Mouse (Mus musculus): ENCODE data around the gene Cox6b1. TPM values are rescaled to one million over a fixed set of nuclear protein-coding genes. Genes with fewer than 3 reads are reported as not detected.
A peak's percentile ranks its signal among the peaks of the same experiment; 100 is the strongest.

Cox6b1 gene
- total RNA-seq, 2 experiments from 2014 or later, result 1,322 to 1,882 TPM

- DNase-seq, result no peak
- intact Hi-C loops (cut with DNase I; ENCODE audit: low total_unique reads), result loop anchor here (2.0 to 10.0 kb wide), 2 partner anchors 22 to 264 kb away; partner anchors contain the start of genes Ffar3 and Upk1a
Measured at GRCm38 (mm10) chr7:30590927-30591604, 34.9 kb downstream of the Cox6b1 start.

GRCm38 (mm10) chr7:30589435-30590301, 36.3 kb downstream of the Cox6b1 start:
- intact Hi-C loops (cut with DNase I; ENCODE audit: low total_unique reads), result loop anchor here (2.0 to 10.0 kb wide), 2 partner anchors 23 to 265 kb away; partner anchors contain the start of genes Ffar3 and Upk1a
- peak; percentile 83 for DNase-seq

- peak; percentile 98 for DNase-seq
- intact Hi-C loops (cut with DNase I; ENCODE audit: low total_unique reads), result no loop called here
Measured at GRCm38 (mm10) chr7:30588676-30589434, 37.1 kb downstream of the Cox6b1 start, which contains the start of gene Kmt2b. TSS of gene Kmt2b (minus strand) at chr7:30588726.

- peak; percentile 47 for DNase-seq
- intact Hi-C loops (cut with DNase I; ENCODE audit: low total_unique reads), result no loop called here
Measured at GRCm38 (mm10) chr7:30587842-30588667, 37.9 kb downstream of the Cox6b1 start.

DNA sequence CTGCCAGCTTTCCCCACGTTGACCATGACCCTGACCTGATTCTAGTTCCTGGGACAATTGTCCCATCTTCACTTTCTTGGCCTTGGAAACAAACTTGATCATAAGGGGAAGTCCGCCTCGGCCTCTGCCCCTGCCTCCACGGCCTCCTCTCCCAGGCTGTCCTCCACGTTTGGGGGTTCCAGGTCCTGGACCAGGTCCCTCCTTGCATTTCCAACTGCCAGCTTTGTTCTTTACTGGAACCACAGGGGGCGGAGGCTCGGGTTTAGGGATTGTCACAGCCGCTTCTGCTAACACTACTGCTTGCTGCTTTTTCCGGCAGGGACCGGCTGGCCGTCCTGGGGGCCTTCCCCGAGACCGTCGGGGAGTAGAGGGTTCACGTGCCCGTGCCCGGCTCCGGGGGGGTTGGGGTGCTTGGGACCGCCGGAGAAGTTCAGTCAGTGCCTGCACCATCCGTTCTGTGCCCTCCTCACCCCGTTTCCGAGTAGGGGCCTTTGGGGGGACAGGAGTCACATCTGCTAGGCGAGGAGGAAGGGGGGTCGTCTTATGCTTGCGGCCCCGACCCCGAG, 39.4 kb downstream of the Cox6b1 start:
- DNase-seq, result no peak
- intact Hi-C loops (cut with DNase I; ENCODE audit: low total_unique reads), result no loop called here

DNA sequence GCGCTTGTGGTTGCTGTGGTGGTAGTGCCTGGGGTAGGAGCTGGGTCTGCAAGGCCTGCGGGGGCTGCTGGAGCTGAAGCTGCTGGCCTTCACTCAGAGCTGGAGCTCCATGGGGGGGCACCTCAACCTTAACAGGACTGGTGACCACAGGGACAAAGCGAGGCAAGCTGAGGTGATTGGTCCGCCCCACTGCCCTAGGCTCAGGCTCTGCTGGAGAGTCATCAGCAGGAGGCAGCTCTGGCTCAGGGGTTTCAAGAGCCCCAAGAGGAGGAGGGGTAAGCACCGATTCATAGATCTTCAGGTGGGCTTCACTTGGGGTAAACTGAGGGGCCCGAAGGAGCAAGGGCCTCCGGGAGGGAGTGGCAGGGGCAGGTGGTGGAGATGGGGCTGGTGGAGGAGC, 40.8 kb downstream of the Cox6b1 start:
- intact Hi-C loops (cut with DNase I; ENCODE audit: low total_unique reads), result no loop called here
- DNase-seq, result no peak

- intact Hi-C loops (cut with DNase I; ENCODE audit: low total_unique reads), result no loop called here
Measured at GRCm38 (mm10) chr7:30584339-30584738, 41.6 kb downstream of the Cox6b1 start.

GRCm38 (mm10) chr7:30581547-30581946, 44.4 kb downstream of the Cox6b1 start:
- intact Hi-C loops (cut with DNase I; ENCODE audit: low total_unique reads), result no loop called here
- DNase-seq, result no peak

More at GRCm38 (mm10) chr7:30584339-30584738, 41.6 kb downstream of the Cox6b1 start:
- DNase-seq, result no peak

DNA sequence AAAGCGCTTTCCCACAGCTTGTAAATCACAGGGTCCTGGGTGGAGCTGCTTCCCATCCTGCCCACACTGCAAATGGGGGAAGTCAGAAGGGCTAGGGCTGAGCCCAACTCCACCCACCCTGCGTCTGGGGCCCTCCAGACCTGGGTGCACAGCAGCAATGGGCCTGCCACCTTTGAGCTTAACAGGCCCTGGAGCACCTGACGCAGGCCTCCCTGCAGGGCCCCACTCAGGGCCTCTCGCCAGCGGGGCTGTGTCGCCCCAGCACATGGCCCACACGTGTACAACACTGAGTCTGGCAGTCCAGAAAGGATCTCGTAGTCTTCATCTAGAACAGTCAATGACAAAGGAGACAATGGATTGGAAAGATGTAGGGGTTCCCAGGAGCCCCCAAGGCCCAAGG, 46.0 kb downstream of the Cox6b1 start:
- intact Hi-C loops (cut with DNase I; ENCODE audit: low total_unique reads), result no loop called here

DNA sequence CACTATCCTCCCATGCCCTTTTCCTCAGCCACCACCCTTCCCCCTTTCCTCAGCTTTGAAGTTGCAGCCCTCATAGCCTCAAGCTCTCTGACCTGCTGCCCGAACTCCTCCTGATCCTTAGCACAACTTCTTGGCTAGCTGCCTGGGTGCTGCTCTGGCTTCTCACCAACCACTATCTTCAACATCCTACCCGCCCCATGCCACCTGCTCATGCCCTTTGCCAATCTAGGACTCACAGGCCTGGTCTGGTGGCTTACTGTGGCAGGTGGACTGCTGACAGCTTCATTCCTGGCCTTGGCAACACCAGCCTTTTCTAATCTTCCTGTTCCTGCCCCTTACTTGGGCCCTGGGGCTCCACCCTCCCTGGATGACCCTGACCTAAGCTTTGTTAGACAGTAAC, 53.0 kb downstream of the Cox6b1 start:
- intact Hi-C loops (cut with DNase I; ENCODE audit: low total_unique reads), result no loop called here
- DNase-seq, result peak; percentile 73

More for the DNA sequence above, 46.0 kb downstream of the Cox6b1 start:
- DNase-seq, result no peak

DNA sequence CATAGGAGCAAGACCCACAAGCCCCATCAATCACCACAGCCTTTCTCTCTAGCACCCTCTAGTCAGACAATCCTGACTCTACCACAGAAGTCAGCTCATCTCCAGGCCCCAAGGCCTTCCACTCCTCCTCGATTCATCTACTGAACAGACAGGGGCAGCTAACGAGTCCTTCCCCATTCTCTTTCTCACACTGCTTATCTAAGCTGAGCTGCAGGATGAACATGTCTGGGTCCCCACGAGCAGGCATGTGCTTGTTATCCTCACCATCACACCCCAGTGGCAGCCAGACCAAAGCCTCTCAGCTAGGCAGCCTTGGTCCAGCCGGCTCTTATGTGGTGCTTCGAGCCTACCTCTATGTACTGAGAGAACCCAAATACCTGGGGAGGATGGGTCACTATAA, 53.6 kb downstream of the Cox6b1 start:
- intact Hi-C loops (cut with DNase I; ENCODE audit: low total_unique reads), result no loop called here
- no peak for DNase-seq

GRCm38 (mm10) chr7:30567555-30567954, 58.4 kb downstream of the Cox6b1 start:
- no peak for DNase-seq
- intact Hi-C loops (cut with DNase I; ENCODE audit: low total_unique reads), result no loop called here

Small RNA genes within 50 kb of the gene (microRNA-seq; reads per million reads assigned to microRNA genes)
- 0 to 1.5 reads per million in 2 experiments for gene Mir3569

Other genes with a start within 250 kb of the Cox6b1 start
- gene Tyrobp, start 212.4 kb downstream of the Cox6b1 start, total RNA-seq (2021), result 10 to 100 TPM in 1 of 2 experiments, 1 to 10 TPM in 1; 7.8 to 10.4 TPM
- gene Hcst, start 206.3 kb downstream of the Cox6b1 start, total RNA-seq (2021), result under 1 TPM in 1 of 2 experiments, not detected in 1; 0.94 TPM
- gene Nfkbid, start 204.4 kb downstream of the Cox6b1 start, total RNA-seq (2021), result under 1 TPM; 0.21 to 0.33 TPM
- gene Aplp1, start 180.6 kb downstream of the Cox6b1 start, total RNA-seq (2021), result 1 to 10 TPM; 1.9 to 2.3 TPM
- not detected for gene Kirrel2, start 168.5 kb downstream of the Cox6b1 start, total RNA-seq (2021)
- not detected for gene Nphs1, start 167.8 kb downstream of the Cox6b1 start, total RNA-seq (2021)
- not detected for gene Prodh2, start 132.5 kb downstream of the Cox6b1 start, total RNA-seq (2021)
- gene Arhgap33, start 91.1 kb downstream of the Cox6b1 start, total RNA-seq (2021), result 1 to 10 TPM in 1 of 2 experiments, under 1 TPM in 1; 0.98 to 2.4 TPM
- 100 to 1,000 TPM; 455 to 476 TPM for gene Hspb6, start 74.0 kb downstream of the Cox6b1 start, total RNA-seq (2021)
- 1 to 10 TPM; 3.9 to 4.8 TPM for gene Proser3, start 73.9 kb downstream of the Cox6b1 start, total RNA-seq (2021)
- gene Lin37, start 66.3 kb downstream of the Cox6b1 start, total RNA-seq (2021), result 1 to 10 TPM; 8.4 to 9.1 TPM
- gene U2af1l4, start 62.9 kb downstream of the Cox6b1 start, total RNA-seq (2021), result 10 to 100 TPM; 49.6 to 50.1 TPM
- gene Gm49396, start 62.8 kb downstream of the Cox6b1 start, total RNA-seq (2021), result 1 to 10 TPM in 1 of 2 experiments, under 1 TPM in 1; 0.74 to 1.7 TPM
- 10 to 100 TPM; 83.4 to 92.7 TPM for gene Psenen, start 62.5 kb downstream of the Cox6b1 start, total RNA-seq (2021)
- under 1 TPM; 0.60 to 0.88 TPM for gene Igflr1, start 60.7 kb downstream of the Cox6b1 start, total RNA-seq (2021)
- gene Kmt2b, start 37.4 kb downstream of the Cox6b1 start, total RNA-seq (2021), result 10 to 100 TPM; 14.1 to 15.2 TPM
- not detected for gene Zbtb32, start 27.2 kb downstream of the Cox6b1 start, total RNA-seq (2021)
- under 1 TPM; 0.14 to 0.16 TPM for gene Upk1a, start 13.3 kb downstream of the Cox6b1 start, total RNA-seq (2021)
- not detected for gene Etv2, start 9.7 kb upstream of the Cox6b1 start, total RNA-seq (2021)
- gene Rbm42, start 24.2 kb upstream of the Cox6b1 start, total RNA-seq (2021), result 10 to 100 TPM; 35.4 to 37.3 TPM
- 1 to 10 TPM; 2.8 to 2.9 TPM for gene Haus5, start 38.8 kb upstream of the Cox6b1 start, total RNA-seq (2021)
- 1 to 10 TPM; 2.3 to 2.6 TPM for gene Pmis2, start 45.5 kb upstream of the Cox6b1 start, total RNA-seq (2021)
- not detected for gene 2200002J24Rik, start 72.8 kb upstream of the Cox6b1 start, total RNA-seq (2021)
- under 1 TPM; 0.16 to 0.41 TPM for gene Atp4a, start 86.1 kb upstream of the Cox6b1 start, total RNA-seq (2021)
- gene Tmem147, start 103.4 kb upstream of the Cox6b1 start, total RNA-seq (2021), result 100 to 1,000 TPM; 222 to 233 TPM
- not detected for gene Gapdhs, start 117.5 kb upstream of the Cox6b1 start, total RNA-seq (2021)
- gene Sbsn, start 125.3 kb upstream of the Cox6b1 start, total RNA-seq (2021), result 1 to 10 TPM; 3.7 to 4.1 TPM
- gene Dmkn, start 137.6 kb upstream of the Cox6b1 start, total RNA-seq (2021), result under 1 TPM in 1 of 2 experiments, not detected in 1; 0.57 TPM
- gene Krtdap, start 161.7 kb upstream of the Cox6b1 start, total RNA-seq (2021), result 1 to 10 TPM; 3.4 to 3.6 TPM
- gene Ffar2, start 197.6 kb upstream of the Cox6b1 start, total RNA-seq (2021), result under 1 TPM in 1 of 2 experiments, not detected in 1; 0.16 TPM
- not detected for gene Ffar3, start 230.0 kb upstream of the Cox6b1 start, total RNA-seq (2021)
- gene Ffar1, start 235.4 kb upstream of the Cox6b1 start, total RNA-seq (2021), result not detected

Data from gastrocnemius, postnatal 14 days (tissue).